Mouse (Mus musculus) limb, embryonic 14.5 days (tissue): ENCODE results near the gene Ces1f. TPM values are rescaled to one million over a fixed set of nuclear protein-coding genes. Genes with fewer than 3 reads are reported as not detected.

Experiments used
- ATAC-seq: fragments of 200-750 bp; cut with Nextera tagmentation; 2 replicates; pipeline ENCODE4 v1.8.0; 2017; ENCODE audit warnings: low read depth, moderate number of reproducible peaks, moderate TSS enrichment; ENCODE audit not compliant: low FRiP score
- DNase-seq: peaks from one replicate; pipeline ENCODE4 v3.0.0-alpha.2; 2015; ENCODE audit warnings: low spot score
- H3K27ac ChIP-seq: fragments of 300-500 bp; sonication (generic); replicated peaks from 2 replicates; pipeline ENCODE4 v1.5.1; 2014; ENCODE audit warnings: low read depth, mild to moderate bottlenecking, low read length, moderate library complexity, mixed read lengths
- H3K27me3 ChIP-seq: fragments of 300-500 bp; sonication (generic); 2 replicates; pipeline ENCODE4 v1.6.1; 2014; ENCODE audit warnings: low read length, mixed read lengths; ENCODE audit not compliant: control insufficient read depth, insufficient read depth
- H3K36me3 ChIP-seq: fragments of 300-500 bp; sonication (generic); 2 replicates; pipeline ENCODE4 v1.6.1; 2014; ENCODE audit warnings: mild to moderate bottlenecking, low read length, moderate library complexity, mixed read lengths; ENCODE audit not compliant: control insufficient read depth, insufficient read depth
- H3K4me1 ChIP-seq: fragments of 300-500 bp; sonication (generic); 2 replicates; pipeline ENCODE4 v1.6.1; 2014; ENCODE audit warnings: antibody characterized with exemption, low read length, mixed read lengths; ENCODE audit not compliant: control insufficient read depth, insufficient read depth
- H3K4me2 ChIP-seq: fragments of 300-500 bp; sonication (generic); replicated peaks from 2 replicates; pipeline ENCODE4 v1.6.1; 2014; ENCODE audit warnings: low read depth, mild to moderate bottlenecking, low read length, moderate library complexity; ENCODE audit not compliant: severe bottlenecking
- H3K4me3 ChIP-seq: fragments of 300-500 bp; sonication (generic); replicated peaks from 2 replicates; pipeline ENCODE4 v1.5.1; 2014; ENCODE audit warnings: low read length
- H3K9ac ChIP-seq: fragments of 300-500 bp; sonication (generic); 2 replicates; pipeline ENCODE4 v1.6.1; 2014; ENCODE audit warnings: mild to moderate bottlenecking, low read depth, low read length, moderate library complexity; ENCODE audit not compliant: severe bottlenecking
- H3K9me3 ChIP-seq: fragments of 300-500 bp; sonication (generic); 2 replicates; pipeline ENCODE4 v1.6.1; 2016; ENCODE audit warnings: low read length; ENCODE audit not compliant: control insufficient read depth
- POLR2A ChIP-seq: fragments of 200-500 bp; IDR thresholded peaks from 2 replicates; pipeline ENCODE4 v1.8.0; 2012; ENCODE audit warnings: inconsistent platforms, mild to moderate bottlenecking, moderate library complexity, borderline replicate concordance; ENCODE audit not compliant: insufficient read depth, insufficient read length; ENCODE audit errors: extremely low read depth
- WGBS: fragments of 180-500 bp; shearing (Covaris S2); extraction: QIAGEN DNeasy Blood & Tissue Kit; methylation state at CpG from one replicate; pipeline ENCODE4 v1.1.7; 2014; 5-methylcytosine and 5-hydroxymethylcytosine counted together
- polyA plus RNA-seq, 2 experiments: library from polyadenylated mRNA; depleted of rRNA in 1 of 2; stranded (reverse) in 1 of 2; unstranded in 1 of 2; fragments of >200 nt; fragmentation: Nextera tagmentation in 1 of 2; extraction: Ambion mirVana in 1 of 2; gene quantifications; 2 replicates each; pipeline versions ENCODE4 v1.2.1 to v1.2.3; 2012 to 2014

Ces1f gene
- polyA plus RNA-seq, 2 experiments, result 0.09 TPM; not detected in 1

GRCm38 (mm10) chr8:93278176-93278805 is 1.3 kb downstream of the Ces1f start:
- no peak for DNase-seq
- Histone ChIP-seq H3K4me1 (no peaks in the 10 kb centered on the region), H3K9ac (no peak overlapping the region), H3K36me3 (no peaks in the 10 kb centered on the region), H3K27ac (no peak overlapping the region), H3K27me3 (no peaks in the 10 kb centered on the region), H3K4me2 (no peak overlapping the region), H3K4me3 (no peak overlapping the region), H3K9me3 (no peaks in the 10 kb centered on the region)
- ATAC-seq, result no peak
- no peak for TF ChIP-seq POLR2A
- WGBS, result 76% methylated on average over 4 of the region's 4 CpGs

DNA sequence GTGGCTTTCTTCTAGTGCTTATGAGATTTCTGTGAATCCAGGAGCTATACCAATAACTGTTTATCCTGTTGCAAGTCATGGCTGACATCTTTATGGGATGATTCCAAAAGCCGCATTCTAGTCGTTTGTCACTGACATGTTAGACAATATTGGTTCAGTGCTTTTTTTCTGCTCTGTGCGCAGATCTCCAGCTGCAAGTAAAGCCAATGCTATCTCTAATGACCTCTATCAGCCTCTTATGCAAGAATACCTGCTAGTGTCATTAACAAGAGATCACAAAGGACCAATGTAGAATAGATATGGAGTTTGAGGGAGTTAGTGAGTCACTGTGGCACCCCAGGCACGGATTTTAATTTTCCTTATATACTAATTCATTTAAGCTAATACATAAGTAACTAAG is 4.9 kb downstream of the Ces1f start:
- no peak for DNase-seq
- WGBS, result 85% methylated on average over 4 of the region's 4 CpGs
- H3K27ac ChIP-seq, result no peak overlapping the region
- no peaks in the 10 kb centered on the region for H3K4me1 ChIP-seq
- H3K9me3 ChIP-seq, result no peaks in the 10 kb centered on the region
- H3K27me3 ChIP-seq, result no peaks in the 10 kb centered on the region
- H3K4me3 ChIP-seq, result no peak overlapping the region
- no peak for ATAC-seq
- no peak for TF ChIP-seq POLR2A
- H3K4me2 ChIP-seq, result no peak overlapping the region
- H3K36me3 ChIP-seq, result no peaks in the 10 kb centered on the region
- no peak overlapping the region for H3K9ac ChIP-seq

GRCm38 (mm10) chr8:93273321-93273720 is 6.2 kb downstream of the Ces1f start:
- WGBS, result 79% methylated on average over 3 of the region's 3 CpGs
- Histone ChIP-seq H3K9me3 (no peaks in the 10 kb centered on the region), H3K4me2 (no peak overlapping the region), H3K27me3 (no peaks in the 10 kb centered on the region), H3K4me3 (no peak overlapping the region), H3K4me1 (no peaks in the 10 kb centered on the region), H3K27ac (no peak overlapping the region), H3K9ac (no peak overlapping the region), H3K36me3 (no peaks in the 10 kb centered on the region)
- TF ChIP-seq POLR2A, result no peak
- no peak for ATAC-seq
- no peak for DNase-seq

GRCm38 (mm10) chr8:93272686-93273085 is 6.9 kb downstream of the Ces1f start:
- 82% methylated on average over 4 of the region's 4 CpGs for WGBS
- ATAC-seq (no peak), DNase-seq (no peak)
- H3K36me3 ChIP-seq, result no peaks in the 10 kb centered on the region
- H3K27ac ChIP-seq, result no peak overlapping the region
- H3K4me3 ChIP-seq, result no peak overlapping the region
- no peak overlapping the region for H3K4me2 ChIP-seq
- H3K27me3 ChIP-seq, result no peaks in the 10 kb centered on the region
- no peaks in the 10 kb centered on the region for H3K9me3 ChIP-seq
- H3K4me1 ChIP-seq, result no peaks in the 10 kb centered on the region
- H3K9ac ChIP-seq, result no peak overlapping the region
- no peak for TF ChIP-seq POLR2A

DNA sequence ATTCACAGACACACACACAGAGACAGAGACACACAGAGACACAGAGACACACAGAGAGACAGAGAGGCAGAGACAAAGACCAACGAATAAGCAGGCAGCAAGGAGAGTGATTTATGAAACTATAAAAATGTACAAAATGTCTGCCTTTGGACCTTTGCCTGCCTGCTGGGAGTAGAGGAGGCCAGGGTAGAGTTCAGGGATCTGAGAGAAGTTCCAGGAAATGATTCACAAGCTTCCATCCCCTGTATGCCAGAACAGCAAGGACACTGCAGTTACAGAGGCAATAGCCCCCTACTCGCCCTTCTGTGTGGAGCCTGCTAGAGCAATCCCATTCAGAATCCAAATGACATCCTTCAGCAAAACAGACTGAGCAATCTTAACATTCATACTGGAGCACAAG is 18.1 kb downstream of the Ces1f start:
- H3K9ac ChIP-seq, result no peak overlapping the region
- no peak overlapping the region for H3K4me2 ChIP-seq
- no peak for DNase-seq
- H3K4me3 ChIP-seq, result no peak overlapping the region
- H3K4me1 ChIP-seq, result no peaks in the 10 kb centered on the region
- no peak for TF ChIP-seq POLR2A
- 40% methylated on average over 2 of the region's 2 CpGs for WGBS
- H3K36me3 ChIP-seq, result no peaks in the 10 kb centered on the region
- no peaks in the 10 kb centered on the region for H3K27me3 ChIP-seq
- no peaks in the 10 kb centered on the region for H3K9me3 ChIP-seq
- ATAC-seq, result no peak
- H3K27ac ChIP-seq, result no peak overlapping the region
